Mouse (Mus musculus): Measurements from ENCODE around the gene Mcrip1. TPM values are rescaled to one million over a fixed set of nuclear protein-coding genes. Genes with fewer than 3 reads are reported as not detected.

The Mcrip1 gene
- polyA plus RNA-seq, 1 experiment from 2014 or later: 313 TPM

- H3K4me3 ChIP-seq (ENCODE audit: low read depth, low read length): no peak overlapping the region
- H3K9ac ChIP-seq (ENCODE audit: low read length): no peak overlapping the region
- no peaks in the 10 kb centered on the region for H3K27me3 ChIP-seq (replicated peaks; ENCODE audit: control insufficient read depth, insufficient read depth, low read length)
- H3K4me1 ChIP-seq (ENCODE audit: control insufficient read depth, insufficient read depth, low read length): peaks cover 4% of the 10 kb centered on the region
- H3K4me2 ChIP-seq (ENCODE audit: low read length): no peak overlapping the region
- no peaks in the 10 kb centered on the region for H3K9me3 ChIP-seq (replicated peaks; ENCODE audit: control insufficient read depth, low read length)
- no peak for ATAC-seq
- DNase-seq (ENCODE audit: low spot score): no peak
- WGBS: 92% methylated on average over 3 of the region's 3 CpGs
- no peaks in the 10 kb centered on the region for H3K36me3 ChIP-seq (ENCODE audit: control insufficient read depth, insufficient read depth, low read length)
- no peak overlapping the region for H3K27ac ChIP-seq (ENCODE audit: low read depth, low read length)
These were observed 43.9 kb downstream of the Mcrip1 start for GRCm38 (mm10) chr11:120505661-120506060.

DNA sequence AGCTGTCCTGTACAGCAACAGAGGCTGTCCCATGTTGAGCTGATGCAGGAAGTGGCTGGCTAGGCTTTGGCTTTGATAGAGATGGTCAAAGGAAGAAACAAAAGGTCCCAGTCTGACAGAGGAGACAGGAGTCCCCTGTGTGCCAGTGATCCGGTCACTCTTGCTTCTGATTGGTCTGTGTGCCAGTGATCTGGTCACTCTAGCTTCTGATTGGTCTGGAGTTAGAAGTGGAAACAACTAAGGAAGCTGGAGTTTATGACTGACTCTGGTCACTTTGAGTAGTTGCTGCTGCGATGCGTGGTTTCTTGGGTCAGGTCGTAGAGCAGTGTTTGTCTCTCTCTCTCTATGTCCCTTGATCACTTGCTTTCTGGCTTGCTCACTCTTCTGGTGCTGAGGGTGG lies 47.8 kb downstream of the Mcrip1 start:
- DNase-seq (ENCODE audit: low spot score) (no peak), ATAC-seq (no peak)
- H3K9me3 ChIP-seq (replicated peaks; ENCODE audit: control insufficient read depth, low read length): no peaks in the 10 kb centered on the region
- H3K27me3 ChIP-seq (replicated peaks; ENCODE audit: control insufficient read depth, insufficient read depth, low read length): no peaks in the 10 kb centered on the region
- no peak overlapping the region for H3K4me3 ChIP-seq (ENCODE audit: low read depth, low read length)
- H3K36me3 ChIP-seq (ENCODE audit: control insufficient read depth, insufficient read depth, low read length): peaks cover 24% of the 10 kb centered on the region
- H3K9ac ChIP-seq (ENCODE audit: low read length): no peak overlapping the region
- no peak overlapping the region for H3K4me2 ChIP-seq (ENCODE audit: low read length)
- H3K4me1 ChIP-seq (ENCODE audit: control insufficient read depth, insufficient read depth, low read length): no peaks in the 10 kb centered on the region
- H3K27ac ChIP-seq (ENCODE audit: low read depth, low read length): no peak overlapping the region
- WGBS: 85% methylated on average over 4 of the region's 4 CpGs

DNA sequence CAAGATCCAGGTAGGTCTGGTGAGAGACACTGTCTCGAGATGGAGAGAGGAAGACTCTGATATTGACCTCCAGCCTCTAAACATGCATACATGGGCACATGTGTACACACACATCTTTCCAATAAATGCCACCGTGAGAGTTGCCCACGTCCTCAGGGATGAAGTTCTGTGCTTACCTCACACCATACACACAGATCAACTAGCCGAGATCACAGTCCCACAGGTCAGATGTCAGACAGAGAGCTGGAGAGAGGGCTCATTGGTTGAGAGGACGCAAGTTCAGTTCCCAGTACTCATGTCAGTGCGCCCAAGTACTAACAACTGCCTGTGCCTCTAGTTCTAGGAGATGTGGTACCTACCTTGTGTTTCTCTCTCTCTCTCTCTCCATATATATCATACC lies 48.5 kb downstream of the Mcrip1 start:
- Histone ChIP-seq H3K4me3 (ENCODE audit: low read depth, low read length) (no peak overlapping the region), H3K4me2 (ENCODE audit: low read length) (no peak overlapping the region), H3K27me3 (replicated peaks; ENCODE audit: control insufficient read depth, insufficient read depth, low read length) (no peaks in the 10 kb centered on the region), H3K36me3 (ENCODE audit: control insufficient read depth, insufficient read depth, low read length) (peaks cover 31% of the 10 kb centered on the region), H3K9me3 (replicated peaks; ENCODE audit: control insufficient read depth, low read length) (no peaks in the 10 kb centered on the region), H3K4me1 (ENCODE audit: control insufficient read depth, insufficient read depth, low read length) (no peaks in the 10 kb centered on the region), H3K9ac (ENCODE audit: low read length) (no peak overlapping the region), H3K27ac (ENCODE audit: low read depth, low read length) (no peak overlapping the region)
- DNase-seq (ENCODE audit: low spot score): no peak
- 65% methylated on average over 6 of the region's 6 CpGs for WGBS
- ATAC-seq: no peak

- DNase-seq (ENCODE audit: low spot score) (no peak), ATAC-seq (no peak)
- no peak overlapping the region for H3K4me2 ChIP-seq (ENCODE audit: low read length)
- no peaks in the 10 kb centered on the region for H3K4me1 ChIP-seq (ENCODE audit: control insufficient read depth, insufficient read depth, low read length)
- no peak overlapping the region for H3K27ac ChIP-seq (ENCODE audit: low read depth, low read length)
- no peak overlapping the region for H3K9ac ChIP-seq (ENCODE audit: low read length)
- H3K27me3 ChIP-seq (replicated peaks; ENCODE audit: control insufficient read depth, insufficient read depth, low read length): no peaks in the 10 kb centered on the region
- H3K4me3 ChIP-seq (ENCODE audit: low read depth, low read length): no peak overlapping the region
- no peaks in the 10 kb centered on the region for H3K9me3 ChIP-seq (replicated peaks; ENCODE audit: control insufficient read depth, low read length)
- 30% methylated on average over 3 of the region's 3 CpGs for WGBS
- H3K36me3 ChIP-seq (ENCODE audit: control insufficient read depth, insufficient read depth, low read length): peaks cover 37% of the 10 kb centered on the region
These were observed 49.2 kb downstream of the Mcrip1 start for GRCm38 (mm10) chr11:120500357-120500756.

DNA sequence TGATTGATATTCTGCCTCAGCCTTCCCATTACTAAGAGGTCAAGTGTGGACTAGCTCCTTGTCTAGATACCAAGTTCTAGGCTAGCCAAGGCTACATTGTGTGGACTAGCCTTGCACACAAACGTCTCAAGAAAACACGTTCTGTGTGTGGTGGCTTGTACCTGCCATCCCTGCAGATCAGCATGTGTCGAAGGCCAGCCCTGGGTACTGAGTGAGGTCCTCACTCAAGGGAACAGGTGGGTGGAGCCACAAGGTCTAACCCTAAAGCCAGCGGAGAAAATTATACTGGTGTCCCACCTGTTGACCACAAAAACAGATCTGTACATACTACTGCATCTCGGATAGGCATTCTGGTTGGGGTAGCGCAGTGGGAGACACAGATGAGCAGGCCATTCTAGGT lies 49.6 kb downstream of the Mcrip1 start:
- peaks cover 42% of the 10 kb centered on the region for H3K36me3 ChIP-seq (ENCODE audit: control insufficient read depth, insufficient read depth, low read length)
- H3K4me2 ChIP-seq (ENCODE audit: low read length): no peak overlapping the region
- WGBS: 87% methylated on average over 6 of the region's 6 CpGs
- no peak for ATAC-seq
- H3K27me3 ChIP-seq (replicated peaks; ENCODE audit: control insufficient read depth, insufficient read depth, low read length): no peaks in the 10 kb centered on the region
- no peaks in the 10 kb centered on the region for H3K9me3 ChIP-seq (replicated peaks; ENCODE audit: control insufficient read depth, low read length)
- no peak overlapping the region for H3K9ac ChIP-seq (ENCODE audit: low read length)
- no peak overlapping the region for H3K27ac ChIP-seq (ENCODE audit: low read depth, low read length)
- no peaks in the 10 kb centered on the region for H3K4me1 ChIP-seq (ENCODE audit: control insufficient read depth, insufficient read depth, low read length)
- no peak overlapping the region for H3K4me3 ChIP-seq (ENCODE audit: low read depth, low read length)
- DNase-seq (ENCODE audit: low spot score): no peak

- ATAC-seq (no peak), DNase-seq (ENCODE audit: low spot score) (no peak)
- WGBS: 95% methylated on average over 5 of the region's 5 CpGs
These were observed 50.6 kb downstream of the Mcrip1 start for GRCm38 (mm10) chr11:120498891-120499290.

GRCm38 (mm10) chr11:120498226-120498625 lies 51.3 kb downstream of the Mcrip1 start:
- WGBS: 95% methylated on average over 12 of the region's 12 CpGs
- Histone ChIP-seq H3K9ac (ENCODE audit: low read length) (no peak overlapping the region), H3K27me3 (replicated peaks; ENCODE audit: control insufficient read depth, insufficient read depth, low read length) (no peaks in the 10 kb centered on the region), H3K27ac (ENCODE audit: low read depth, low read length) (no peak overlapping the region), H3K36me3 (ENCODE audit: control insufficient read depth, insufficient read depth, low read length) (peaks cover 49% of the 10 kb centered on the region), H3K9me3 (replicated peaks; ENCODE audit: control insufficient read depth, low read length) (no peaks in the 10 kb centered on the region), H3K4me3 (ENCODE audit: low read depth, low read length) (no peak overlapping the region), H3K4me1 (ENCODE audit: control insufficient read depth, insufficient read depth, low read length) (peaks cover 4% of the 10 kb centered on the region), H3K4me2 (ENCODE audit: low read length) (no peak overlapping the region)
- ATAC-seq (no peak), DNase-seq (ENCODE audit: low spot score) (no peak)

More at GRCm38 (mm10) chr11:120498891-120499290, 50.6 kb downstream of the Mcrip1 start:
- Histone ChIP-seq H3K9ac (ENCODE audit: low read length) (no peak overlapping the region), H3K27me3 (replicated peaks; ENCODE audit: control insufficient read depth, insufficient read depth, low read length) (no peaks in the 10 kb centered on the region), H3K4me2 (ENCODE audit: low read length) (no peak overlapping the region), H3K4me1 (ENCODE audit: control insufficient read depth, insufficient read depth, low read length) (no peaks in the 10 kb centered on the region), H3K9me3 (replicated peaks; ENCODE audit: control insufficient read depth, low read length) (no peaks in the 10 kb centered on the region), H3K4me3 (ENCODE audit: low read depth, low read length) (no peak overlapping the region), H3K36me3 (ENCODE audit: control insufficient read depth, insufficient read depth, low read length) (peaks cover 49% of the 10 kb centered on the region), H3K27ac (ENCODE audit: low read depth, low read length) (no peak overlapping the region)

DNA sequence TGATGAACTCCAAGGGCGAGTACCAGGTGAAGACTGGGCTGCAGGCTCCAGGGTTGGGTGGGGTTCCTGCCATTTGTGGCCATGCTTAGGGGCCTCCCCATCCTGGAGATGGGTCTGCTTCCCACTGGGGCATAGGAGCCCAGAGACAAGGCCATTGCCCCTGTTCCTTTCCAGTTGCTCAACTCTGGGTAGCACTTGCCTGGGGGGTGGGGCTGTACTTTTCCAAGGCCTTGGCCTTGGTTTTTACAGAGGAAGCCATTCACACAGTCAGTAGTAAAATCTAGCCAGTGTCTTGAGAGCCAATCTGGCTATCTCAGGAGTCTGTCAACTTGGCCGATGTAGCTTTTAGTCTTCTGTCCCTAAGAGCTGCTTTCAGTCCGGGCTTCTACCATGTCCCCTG lies 52.1 kb downstream of the Mcrip1 start:
- 89% methylated on average over 3 of the region's 3 CpGs for WGBS
- Histone ChIP-seq H3K36me3 (ENCODE audit: control insufficient read depth, insufficient read depth, low read length) (peaks cover 49% of the 10 kb centered on the region), H3K9ac (ENCODE audit: low read length) (no peak overlapping the region), H3K4me1 (ENCODE audit: control insufficient read depth, insufficient read depth, low read length) (peaks cover 10% of the 10 kb centered on the region), H3K4me2 (ENCODE audit: low read length) (no peak overlapping the region), H3K9me3 (replicated peaks; ENCODE audit: control insufficient read depth, low read length) (no peaks in the 10 kb centered on the region), H3K27ac (ENCODE audit: low read depth, low read length) (no peak overlapping the region), H3K27me3 (replicated peaks; ENCODE audit: control insufficient read depth, insufficient read depth, low read length) (no peaks in the 10 kb centered on the region), H3K4me3 (ENCODE audit: low read depth, low read length) (no peak overlapping the region)
- ATAC-seq (no peak), DNase-seq (ENCODE audit: low spot score) (no peak)

GRCm38 (mm10) chr11:120493911-120494310 lies 55.6 kb downstream of the Mcrip1 start:
- ATAC-seq: no peak
- Histone ChIP-seq H3K27me3 (replicated peaks; ENCODE audit: control insufficient read depth, insufficient read depth, low read length) (no peaks in the 10 kb centered on the region), H3K27ac (ENCODE audit: low read depth, low read length) (no peak overlapping the region), H3K4me3 (ENCODE audit: low read depth, low read length) (no peak overlapping the region), H3K36me3 (ENCODE audit: control insufficient read depth, insufficient read depth, low read length) (peaks cover 59% of the 10 kb centered on the region), H3K9ac (ENCODE audit: low read length) (0 out of 2 replicates have a peak overlapping the region, but pooled peaks have one; percentile 80), H3K9me3 (replicated peaks; ENCODE audit: control insufficient read depth, low read length) (no peaks in the 10 kb centered on the region), H3K4me1 (ENCODE audit: control insufficient read depth, insufficient read depth, low read length) (peaks cover 18% of the 10 kb centered on the region), H3K4me2 (ENCODE audit: low read length) (peak overlapping the region; percentile 98; the same call in 1 of the 2 replicates)
- no peak for DNase-seq (ENCODE audit: low spot score)
- 81% methylated on average over 3 of the region's 3 CpGs for WGBS

Data from forebrain, embryonic 14.5 days (tissue).